Mouse (Mus musculus): Measurements from ENCODE around the gene Ceacam5.

The Ceacam5 gene

GRCm38 (mm10) chr7:17712938-17713337, at the start of gene Ceacam5:
Gene Ceacam5 (plus strand): TSS chr7:17713238.
- no peak for DNase-seq (ENCODE audit: low read depth, low spot score)

Measured in ES-CJ7 (cell line).